Mouse (Mus musculus): ENCODE measurements at regions not wholly inside any gene's neighbourhood (a gene's known extent, or its start where the extent isn't known, plus 50 kb on each side); places are given as distances from the start of the nearest gene placed in this dataset.

- H3K9ac ChIP-seq: no peak overlapping the region
- peaks cover 44% of the 10 kb centered on the region for H3K4me1 ChIP-seq (replicated peaks)
- 20% methylated on average over 13 of the region's 13 CpGs for WGBS
- H3K4me2 ChIP-seq: peak overlapping the region; percentile 31; the same call in 1 of the 2 replicates
- H3K27me3 ChIP-seq: peaks cover 51% of the 10 kb centered on the region
- H3K9me3 ChIP-seq: no peaks in the 10 kb centered on the region
- no peaks in the 10 kb centered on the region for H3K36me3 ChIP-seq
- ATAC-seq (ENCODE audit: low FRiP score): peak; percentile 58; the same call in 1 of the 2 replicates
- H3K4me3 ChIP-seq: no peak overlapping the region
- H3K27ac ChIP-seq: peak overlapping the region; percentile 23; the same call in 1 of the 2 replicates
These were observed 325.0 kb upstream of the Irx1 start for GRCm38 (mm10) chr13:72288381-72289092.

- ATAC-seq (ENCODE audit: low FRiP score): peak; percentile 34
- H3K9me3 ChIP-seq: no peaks in the 10 kb centered on the region
- H3K4me1 ChIP-seq (replicated peaks): peaks cover 47% of the 10 kb centered on the region
- H3K4me2 ChIP-seq: peak overlapping the region; percentile 31; the same call in 1 of the 2 replicates
- H3K4me3 ChIP-seq: no peak overlapping the region
- no peak overlapping the region for H3K9ac ChIP-seq
- H3K27me3 ChIP-seq: peaks cover 50% of the 10 kb centered on the region
- 5% methylated on average over 10 of the region's 10 CpGs for whole genome bisulfite sequencing
- H3K36me3 ChIP-seq: no peaks in the 10 kb centered on the region
- H3K27ac ChIP-seq: peak overlapping the region; percentile 1
These were observed 325.6 kb upstream of the Irx1 start for GRCm38 (mm10) chr13:72289093-72289501.

- Histone ChIP-seq H3K36me3 (no peaks in the 10 kb centered on the region), H3K4me2 (peak overlapping the region; percentile 34), H3K9ac (no peak overlapping the region), H3K9me3 (no peaks in the 10 kb centered on the region), H3K27ac (peak overlapping the region; percentile 26; the same call in 1 of the 2 replicates), H3K4me3 (no peak overlapping the region), H3K4me1 (replicated peaks) (peaks cover 49% of the 10 kb centered on the region), H3K27me3 (peaks cover 66% of the 10 kb centered on the region)
- WGBS: 3% methylated on average over 14 of the region's 14 CpGs
- 0 out of 2 replicates have a peak, but pooled peaks have one; percentile 57 for ATAC-seq (ENCODE audit: low FRiP score)
These were observed 328.8 kb upstream of the Irx1 start for GRCm38 (mm10) chr13:72292361-72292760.

DNA sequence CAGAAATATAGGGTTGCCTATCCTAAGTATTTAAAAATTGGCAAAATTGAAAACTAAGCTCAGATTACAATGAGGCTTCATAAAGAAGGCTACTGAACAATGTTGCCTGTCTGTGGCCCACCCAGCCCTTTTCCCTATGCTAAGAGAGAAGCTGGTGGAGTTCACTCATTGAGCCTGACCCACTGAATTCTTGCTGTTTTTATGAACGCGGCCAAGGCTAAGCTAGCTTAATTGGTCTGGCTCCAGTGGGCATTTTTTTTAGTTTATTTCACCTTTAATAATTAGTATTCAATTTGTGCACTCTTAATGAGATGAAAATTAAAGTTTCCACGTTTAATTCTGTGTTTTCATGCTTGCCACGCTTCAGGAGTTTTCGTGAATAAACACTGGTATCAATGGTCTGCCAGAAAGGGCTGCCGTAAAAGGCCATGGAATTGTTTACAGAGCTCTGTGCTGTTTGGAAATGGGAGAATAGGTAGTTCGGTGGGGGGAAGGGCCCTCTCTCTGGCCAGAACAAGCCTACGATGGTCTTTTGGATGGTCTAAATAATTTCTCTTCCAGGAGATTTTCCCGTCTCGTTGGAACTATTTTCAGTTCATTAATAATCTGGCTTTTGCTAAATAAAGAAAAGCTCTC, 329.7 kb upstream of the Irx1 start:
- Histone ChIP-seq H3K4me1 (replicated peaks) (peaks cover 49% of the 10 kb centered on the region), H3K27me3 (peaks cover 66% of the 10 kb centered on the region), H3K4me3 (no peak overlapping the region), H3K4me2 (no peak overlapping the region), H3K9ac (no peak overlapping the region), H3K9me3 (no peaks in the 10 kb centered on the region), H3K36me3 (no peaks in the 10 kb centered on the region), H3K27ac (no peak overlapping the region)
- 14% methylated on average over 10 of the region's 10 CpGs for WGBS
- ATAC-seq (ENCODE audit: low FRiP score): no peak

DNA sequence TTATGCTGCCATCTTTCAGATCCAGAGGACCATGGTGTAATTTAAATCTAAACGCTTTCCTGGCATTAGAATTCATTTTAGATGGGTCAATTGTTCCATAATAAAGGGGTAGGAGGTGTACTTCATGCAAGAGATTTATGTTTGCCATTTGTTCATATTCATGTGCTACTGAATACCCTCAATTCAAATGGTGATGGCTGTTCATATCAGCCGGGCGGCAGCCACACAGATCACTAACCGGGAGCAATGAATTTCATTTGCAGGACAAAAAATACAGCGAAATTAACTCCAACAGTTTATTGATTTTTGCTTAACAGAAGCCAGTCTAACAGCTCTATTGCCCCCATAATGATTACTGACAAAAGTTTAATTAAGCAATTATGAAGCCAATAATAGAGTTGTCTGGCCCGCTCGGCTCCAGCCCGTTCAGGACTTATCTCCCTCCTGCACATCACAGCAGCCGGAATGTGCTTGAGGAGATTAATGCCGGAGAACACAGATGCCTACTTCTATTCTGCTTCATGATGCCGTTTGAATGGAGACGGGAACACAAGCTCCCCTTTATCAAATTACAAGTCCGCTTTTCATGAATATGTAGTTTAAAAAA, 330.3 kb upstream of the Irx2 start:
- H3K4me1 ChIP-seq (replicated peaks): peaks cover 50% of the 10 kb centered on the region
- peaks cover 58% of the 10 kb centered on the region for H3K27me3 ChIP-seq
- no peak overlapping the region for H3K9ac ChIP-seq
- no peaks in the 10 kb centered on the region for H3K9me3 ChIP-seq
- H3K36me3 ChIP-seq: no peaks in the 10 kb centered on the region
- H3K27ac ChIP-seq: peak overlapping the region; percentile 23; the same call in 1 of the 2 replicates
- H3K4me3 ChIP-seq: no peak overlapping the region
- ATAC-seq (ENCODE audit: low FRiP score): peak; percentile 75
- WGBS: 13% methylated on average over 13 of the region's 13 CpGs
- peak overlapping the region; percentile 37 for H3K4me2 ChIP-seq

DNA sequence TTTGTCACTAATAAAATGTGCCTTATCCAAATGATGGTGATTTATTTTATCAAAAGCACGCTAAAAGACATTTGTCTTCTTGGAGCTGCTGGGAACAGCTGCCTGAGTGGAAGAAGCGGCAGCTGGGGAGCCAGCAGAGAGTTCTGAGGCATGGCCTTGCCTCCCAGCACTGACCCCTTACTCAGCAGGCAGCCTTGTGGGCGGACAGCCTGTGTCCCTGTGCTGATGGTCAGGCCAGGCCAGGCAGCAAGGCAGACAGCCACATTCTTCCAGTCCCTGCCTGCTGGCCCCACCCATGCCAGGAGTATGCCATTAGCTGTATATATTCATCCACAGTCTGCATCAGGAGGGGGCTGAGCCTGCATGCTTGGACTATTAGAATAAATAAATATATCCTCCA, 329.0 kb upstream of the Irx2 start:
- Histone ChIP-seq H3K4me1 (replicated peaks) (peaks cover 55% of the 10 kb centered on the region), H3K4me2 (peak overlapping the region; percentile 37; the same call in 1 of the 2 replicates), H3K9me3 (no peaks in the 10 kb centered on the region), H3K27me3 (peaks cover 57% of the 10 kb centered on the region), H3K4me3 (no peak overlapping the region), H3K9ac (no peak overlapping the region), H3K27ac (0 out of 2 replicates have a peak overlapping the region, but pooled peaks have one; percentile 35), H3K36me3 (no peaks in the 10 kb centered on the region)
- ATAC-seq (ENCODE audit: low FRiP score): no peak
- WGBS: 6% methylated on average over 3 of the region's 3 CpGs

DNA sequence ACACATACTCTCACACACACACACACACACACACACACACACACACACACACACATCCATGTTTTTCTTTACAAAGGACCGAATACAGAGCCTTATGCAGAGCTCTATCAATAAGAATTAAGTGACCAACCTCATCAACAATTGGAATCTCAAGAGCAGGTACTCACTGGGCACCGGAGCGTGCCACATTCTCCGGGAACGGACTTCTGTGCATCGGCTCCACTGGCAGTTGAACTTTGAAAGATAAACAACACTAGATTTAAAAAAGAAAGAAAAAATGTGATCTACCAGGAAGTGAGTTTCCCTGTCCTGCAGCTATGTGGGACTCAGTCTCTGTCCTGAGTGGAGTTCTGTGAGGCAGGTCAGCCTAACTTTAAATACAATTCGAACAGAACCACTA, 327.5 kb upstream of the Irx2 start:
- Histone ChIP-seq H3K4me2 (0 out of 2 replicates have a peak overlapping the region, but pooled peaks have one; percentile 41), H3K9me3 (no peaks in the 10 kb centered on the region), H3K27me3 (peaks cover 46% of the 10 kb centered on the region), H3K4me1 (replicated peaks) (peaks cover 60% of the 10 kb centered on the region), H3K4me3 (no peak overlapping the region), H3K9ac (no peak overlapping the region), H3K27ac (no peak overlapping the region), H3K36me3 (no peaks in the 10 kb centered on the region)
- no peak for ATAC-seq (ENCODE audit: low FRiP score)
- 69% methylated on average over 7 of the region's 7 CpGs for WGBS

DNA sequence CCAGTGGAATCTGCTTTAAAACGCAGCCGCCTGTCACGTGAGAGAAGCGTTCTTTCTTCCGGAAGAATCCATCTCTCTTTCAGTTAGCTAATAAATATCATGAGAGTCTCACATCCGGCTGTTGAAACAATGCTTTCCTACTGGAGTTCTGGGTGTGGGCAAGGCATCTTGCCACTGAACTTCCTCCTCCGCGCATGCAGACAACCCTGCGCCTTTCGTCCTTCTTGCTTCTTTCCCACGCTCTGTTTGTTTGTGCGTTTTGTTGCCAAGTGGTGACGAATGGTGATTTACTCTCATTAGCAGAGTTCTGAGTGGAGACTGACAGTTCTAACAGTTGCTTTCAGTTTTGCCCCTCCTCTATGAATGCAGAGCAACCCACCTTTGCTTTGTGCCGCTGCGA, 326.8 kb upstream of the Irx2 start:
- Histone ChIP-seq H3K4me2 (peak overlapping the region; percentile 41), H3K27ac (peak overlapping the region; percentile 62; the same call in 1 of the 2 replicates), H3K36me3 (no peaks in the 10 kb centered on the region), H3K27me3 (peaks cover 39% of the 10 kb centered on the region), H3K9ac (0 out of 2 replicates have a peak overlapping the region, but pooled peaks have one; percentile 8), H3K9me3 (no peaks in the 10 kb centered on the region), H3K4me3 (peak overlapping the region; percentile 8; the same call in 1 of the 2 replicates), H3K4me1 (replicated peaks) (peaks cover 60% of the 10 kb centered on the region)
- 46% methylated on average over 15 of the region's 15 CpGs for WGBS
- no peak for ATAC-seq (ENCODE audit: low FRiP score)

GRCm38 (mm10) chr13:72302436-72303125, 326.0 kb upstream of the Irx2 start:
- no peak for ATAC-seq (ENCODE audit: low FRiP score)
- Histone ChIP-seq H3K27me3 (peaks cover 36% of the 10 kb centered on the region), H3K4me1 (replicated peaks) (peaks cover 56% of the 10 kb centered on the region), H3K27ac (peak overlapping the region; percentile 62; the same call in 1 of the 2 replicates), H3K36me3 (no peaks in the 10 kb centered on the region), H3K4me3 (peak overlapping the region; percentile 8; the same call in 1 of the 2 replicates), H3K9me3 (no peaks in the 10 kb centered on the region), H3K4me2 (peak overlapping the region; percentile 41), H3K9ac (no peak overlapping the region)
- 41% methylated on average over 19 of the region's 19 CpGs for WGBS

GRCm38 (mm10) chr13:72303126-72303760, 325.4 kb upstream of the Irx2 start:
- Histone ChIP-seq H3K9me3 (no peaks in the 10 kb centered on the region), H3K36me3 (no peaks in the 10 kb centered on the region), H3K27me3 (peaks cover 41% of the 10 kb centered on the region), H3K4me2 (peak overlapping the region; percentile 41), H3K9ac (no peak overlapping the region), H3K27ac (peak overlapping the region; percentile 14; the same call in 1 of the 2 replicates), H3K4me3 (no peak overlapping the region), H3K4me1 (replicated peaks) (peaks cover 53% of the 10 kb centered on the region)
- ATAC-seq (ENCODE audit: low FRiP score): 0 out of 2 replicates have a peak, but pooled peaks have one; percentile 25
- WGBS: 25% methylated on average over 15 of the region's 15 CpGs

GRCm38 (mm10) chr13:72324041-72324690, 304.5 kb upstream of the Irx2 start:
- H3K4me3 ChIP-seq: no peak overlapping the region
- no peak overlapping the region for H3K27ac ChIP-seq
- no peaks in the 10 kb centered on the region for H3K9me3 ChIP-seq
- 60% methylated on average over 10 of the region's 10 CpGs for WGBS
- no peaks in the 10 kb centered on the region for H3K36me3 ChIP-seq
- no peaks in the 10 kb centered on the region for H3K4me1 ChIP-seq (replicated peaks)
- H3K27me3 ChIP-seq: peaks cover 22% of the 10 kb centered on the region; the same call in 1 of the 2 replicates
- no peak overlapping the region for H3K9ac ChIP-seq
- no peak for ATAC-seq (ENCODE audit: low FRiP score)
- no peak overlapping the region for H3K4me2 ChIP-seq

Data from hindbrain, embryonic 13.5 days (tissue).